Mouse (Mus musculus) midbrain, embryonic 11.5 days (tissue): ENCODE results near the gene Gm1123. TPM values are rescaled to one million over a fixed set of nuclear protein-coding genes. Genes with fewer than 3 reads are reported as not detected.

ENCODE experiments used
- ATAC-seq: fragments of 200-750 bp; cut with Nextera tagmentation; 2 replicates; pipeline ENCODE4 v1.8.0; 2017; ENCODE audit warnings: moderate TSS enrichment, moderate library complexity; ENCODE audit not compliant: low FRiP score
- DNase-seq: peaks from one replicate; pipeline ENCODE4 v3.0.0; 2015; ENCODE audit warnings: low spot score; ENCODE audit errors: missing footprints
- H3K27ac ChIP-seq: fragments of 300-500 bp; sonication (generic); 2 replicates; pipeline ENCODE4 v1.5.1; 2014; ENCODE audit warnings: low read depth, low read length
- H3K27me3 ChIP-seq: fragments of 300-500 bp; sonication (generic); 2 replicates; pipeline ENCODE4 v1.6.1; 2014; ENCODE audit warnings: mild to moderate bottlenecking, low read length, moderate library complexity, mixed read lengths; ENCODE audit not compliant: control insufficient read depth, insufficient read depth
- H3K36me3 ChIP-seq: fragments of 300-500 bp; sonication (generic); 2 replicates; pipeline ENCODE4 v1.6.1; 2014; ENCODE audit warnings: mild to moderate bottlenecking, low read length, moderate library complexity, mixed read lengths; ENCODE audit not compliant: control insufficient read depth, insufficient read depth
- H3K4me1 ChIP-seq: fragments of 300-500 bp; sonication (generic); 2 replicates; pipeline ENCODE4 v1.6.1; 2014; ENCODE audit warnings: low read length; ENCODE audit not compliant: control insufficient read depth, insufficient read depth
- H3K4me2 ChIP-seq: fragments of 300-500 bp; sonication (generic); 2 replicates; pipeline ENCODE4 v1.6.1; 2014; ENCODE audit warnings: mild to moderate bottlenecking, moderate library complexity
- H3K4me3 ChIP-seq: fragments of 300-500 bp; sonication (generic); 2 replicates; pipeline ENCODE4 v1.5.1; 2014; ENCODE audit warnings: low read depth, low read length
- H3K9ac ChIP-seq: fragments of 300-500 bp; sonication (generic); 2 replicates; pipeline ENCODE4 v1.6.1; 2014; ENCODE audit warnings: low read length
- H3K9me3 ChIP-seq: fragments of 300-500 bp; sonication (generic); 2 replicates; pipeline ENCODE4 v1.6.1; 2016; ENCODE audit warnings: low read length; ENCODE audit not compliant: control insufficient read depth
- WGBS: fragments of 180-500 bp; shearing (Covaris S2); extraction: QIAGEN DNeasy Blood & Tissue Kit; methylation state at CpG from one replicate; pipeline ENCODE4 v1.1.7; 2014; 5-methylcytosine and 5-hydroxymethylcytosine counted together
- polyA plus RNA-seq: library from polyadenylated mRNA; unstranded; fragments of >200 nt; fragmentation: Nextera tagmentation; extraction: Ambion mirVana; gene quantifications from 2 replicates; pipeline ENCODE4 v1.2.1, GENCODE M21; 2014

The Gm1123 gene
- polyA plus RNA-seq, 1 experiment from 2014 or later: 0.08 TPM

DNA sequence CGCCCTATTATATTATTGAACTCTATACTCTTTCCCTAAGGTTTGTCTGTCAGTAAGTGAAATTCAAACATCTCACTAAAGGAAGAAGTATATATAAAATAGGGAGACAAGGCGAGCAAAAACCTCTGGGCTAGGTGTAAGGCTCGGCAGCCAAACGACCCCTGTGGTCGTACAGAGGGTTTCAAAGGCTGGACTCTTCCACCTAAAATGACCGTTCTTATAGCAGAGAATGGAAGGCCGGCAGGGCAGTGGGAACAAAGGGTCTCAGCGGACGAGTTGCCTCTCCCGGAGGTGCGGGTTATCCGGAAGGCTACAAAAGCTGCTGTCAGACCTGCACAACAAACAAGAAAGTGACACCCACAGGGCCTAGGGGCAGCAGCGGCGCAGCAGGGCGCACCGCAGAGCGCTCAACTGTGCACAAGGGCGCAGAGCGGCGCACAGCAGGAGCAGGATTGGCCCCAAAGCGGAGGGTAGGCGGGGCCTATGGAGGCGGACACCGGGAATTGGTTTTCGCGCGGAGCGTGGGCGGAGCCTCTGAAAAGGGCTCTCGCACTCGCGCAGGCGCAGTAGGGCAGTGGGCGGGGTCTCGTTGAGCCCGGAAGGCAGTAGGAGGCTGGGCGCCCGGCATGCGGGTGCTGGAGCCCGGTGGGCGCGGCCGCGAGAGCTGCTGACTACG is 49.6 kb downstream of the Gm1123 start, which contains the start of gene Faim:
TSS of gene Faim (plus strand) at position 574 of the 676 bp plus-strand sequence.
- Histone ChIP-seq H3K9me3 (no peaks in the 10 kb centered on the region), H3K4me1 (peaks cover 6% of the 10 kb centered on the region), H3K4me3 (peak within 1 kb of the TSS; percentile 78), H3K9ac (peak within 1 kb of the TSS; percentile 75), H3K36me3 (no peaks in the 10 kb centered on the region), H3K4me2 (peak within 1 kb of the TSS; percentile 85), H3K27ac (peak within 1 kb of the TSS; percentile 60), H3K27me3 (peaks cover 2% of the 10 kb centered on the region; the same call in 1 of the 2 replicates)
- ATAC-seq (peak; percentile 99), DNase-seq (peak; percentile 100)
- WGBS: under 1% methylated on average over 45 of the region's 45 CpGs

DNA sequence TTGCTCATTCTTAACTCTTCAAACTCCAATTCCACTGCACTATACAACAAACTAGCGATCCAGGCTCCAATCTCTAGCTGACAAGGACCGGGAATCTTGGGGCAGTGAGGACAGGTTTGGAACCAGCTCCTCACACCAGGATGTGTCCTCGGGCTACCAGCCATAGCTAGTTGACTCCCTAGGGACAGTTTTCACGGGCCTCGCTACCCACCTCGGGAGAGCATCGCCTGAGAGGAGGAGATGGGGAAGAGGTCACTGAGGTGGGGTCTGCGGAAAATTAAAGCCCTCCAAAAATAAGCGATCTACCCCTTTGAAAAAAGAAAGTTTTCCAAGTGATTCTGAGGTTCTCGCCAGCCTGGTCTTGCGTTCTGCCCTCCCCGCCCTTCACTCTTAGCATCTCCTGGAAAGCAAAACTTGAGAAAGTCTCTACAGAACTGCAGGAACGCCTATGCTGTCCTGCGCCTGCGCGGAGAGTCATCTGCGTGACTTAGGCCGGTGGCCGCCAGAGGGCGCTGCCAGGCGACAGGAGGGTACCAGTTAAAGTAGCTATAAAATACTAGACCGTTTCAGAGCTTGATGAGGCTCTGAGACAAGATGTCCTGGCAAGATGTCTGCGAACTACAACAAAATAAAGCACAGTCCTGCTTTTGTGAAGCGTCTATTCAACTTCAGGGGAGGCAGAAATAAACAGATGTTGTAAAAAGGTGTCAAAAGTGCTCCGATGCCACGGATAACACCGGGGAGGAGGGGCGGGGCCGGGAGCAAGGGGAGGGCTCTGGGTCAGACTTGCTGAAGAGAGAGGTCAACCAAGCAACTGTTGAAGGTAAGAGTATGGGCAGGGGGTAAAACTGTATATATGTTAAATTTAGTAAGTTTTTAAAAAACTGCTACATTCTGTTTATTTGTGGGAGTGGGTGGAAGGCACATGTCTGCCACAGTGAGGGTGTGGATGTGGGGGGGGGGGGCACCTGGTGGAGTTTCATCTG is 55.8 kb downstream of the Gm1123 start:
- peak; percentile 87 for ATAC-seq
- Histone ChIP-seq H3K4me1 (no peaks in the 10 kb centered on the region), H3K27me3 (peaks cover 16% of the 10 kb centered on the region), H3K4me2 (peak overlapping the region; percentile 41), H3K4me3 (peak overlapping the region; percentile 21), H3K27ac (no peak overlapping the region), H3K36me3 (no peaks in the 10 kb centered on the region), H3K9me3 (no peaks in the 10 kb centered on the region), H3K9ac (0 out of 2 replicates have a peak overlapping the region, but pooled peaks have one; percentile 6)
- DNase-seq: peak; percentile 98
- 4% methylated on average over 29 of the region's 29 CpGs for WGBS

DNA sequence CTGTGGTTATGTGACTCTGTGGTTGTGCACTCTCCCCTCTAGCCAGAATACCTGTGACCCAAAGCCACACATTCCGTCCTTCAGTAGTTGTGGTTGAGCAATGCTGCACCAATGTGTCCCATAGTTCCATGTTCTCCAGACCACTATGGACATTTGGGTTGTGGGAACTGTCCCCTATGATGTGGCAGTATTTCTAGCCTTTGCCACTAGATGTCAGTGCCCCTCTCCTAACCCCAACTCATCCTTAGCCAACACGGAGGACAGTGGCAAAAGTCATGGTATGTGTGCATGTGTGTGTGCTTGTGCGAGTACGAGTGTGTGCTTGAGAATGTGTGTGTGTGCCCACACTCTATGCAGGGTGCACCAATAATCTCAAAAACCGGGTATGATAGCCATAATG is 59.0 kb downstream of the Gm1123 start:
- no peak for ATAC-seq
- H3K4me1 ChIP-seq: peaks cover 7% of the 10 kb centered on the region

DNA sequence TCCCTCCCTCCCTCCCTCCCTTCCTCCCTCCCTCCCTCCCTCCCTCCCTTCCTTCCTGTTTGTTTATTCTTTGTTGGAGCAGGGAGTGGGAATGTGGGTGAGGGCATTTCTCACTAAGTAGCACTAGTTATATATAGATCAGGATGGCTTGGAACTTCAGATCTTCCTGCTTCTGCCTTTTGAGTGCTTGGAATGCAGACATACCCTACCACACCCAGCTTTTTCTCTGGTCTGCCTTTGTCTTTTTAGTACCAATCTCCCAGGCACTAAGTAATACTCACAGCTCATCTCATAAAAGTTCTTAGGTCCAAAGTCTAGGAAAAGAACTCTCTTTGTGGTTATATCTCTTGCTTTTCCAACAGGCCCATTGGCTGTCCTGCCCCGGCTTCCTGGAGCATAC is 59.4 kb downstream of the Gm1123 start:
- H3K36me3 ChIP-seq: no peaks in the 10 kb centered on the region
- peaks cover 45% of the 10 kb centered on the region for H3K27me3 ChIP-seq
- no peak overlapping the region for H3K27ac ChIP-seq
- H3K9me3 ChIP-seq: no peaks in the 10 kb centered on the region
- H3K4me2 ChIP-seq: no peak overlapping the region
- DNase-seq (peak; percentile 47), ATAC-seq (no peak)
- 79% methylated on average over 1 of the region's 1 CpGs for WGBS
- H3K4me1 ChIP-seq: peaks cover 7% of the 10 kb centered on the region
- no peak overlapping the region for H3K9ac ChIP-seq
- no peak overlapping the region for H3K4me3 ChIP-seq

More for the DNA sequence above, 59.0 kb downstream of the Gm1123 start:
- Histone ChIP-seq H3K27ac (no peak overlapping the region), H3K27me3 (peaks cover 44% of the 10 kb centered on the region), H3K36me3 (no peaks in the 10 kb centered on the region), H3K4me3 (no peak overlapping the region), H3K9me3 (no peaks in the 10 kb centered on the region), H3K4me2 (no peak overlapping the region), H3K9ac (no peak overlapping the region)
- WGBS: 46% methylated on average over 5 of the region's 5 CpGs
- peak; percentile 75 for DNase-seq

DNA sequence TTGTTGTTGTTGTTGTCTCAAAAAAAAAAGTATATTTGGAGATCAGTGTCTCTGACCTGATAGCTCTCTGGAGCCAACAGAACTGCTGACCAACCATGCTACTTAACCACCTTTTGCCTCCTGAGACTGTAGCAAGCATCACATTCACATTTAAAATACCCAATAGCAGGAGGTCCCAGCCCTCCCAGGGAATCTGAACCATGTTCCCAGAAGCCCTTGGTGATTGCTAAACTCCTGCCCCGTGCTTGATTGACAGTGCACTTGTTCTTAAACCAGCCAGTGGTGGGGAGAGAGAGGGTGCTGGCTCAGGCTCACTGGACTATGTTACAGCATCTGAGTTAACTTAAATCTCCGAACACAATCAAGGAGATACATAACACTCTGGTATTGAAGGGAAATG is 60.6 kb downstream of the Gm1123 start:
- no peak for DNase-seq
- Histone ChIP-seq H3K9me3 (peaks cover 4% of the 10 kb centered on the region; the same call in 1 of the 2 replicates), H3K4me3 (no peak overlapping the region), H3K4me2 (no peak overlapping the region), H3K4me1 (peaks cover 7% of the 10 kb centered on the region), H3K36me3 (no peaks in the 10 kb centered on the region), H3K9ac (no peak overlapping the region), H3K27me3 (peaks cover 56% of the 10 kb centered on the region), H3K27ac (no peak overlapping the region)
- 36% methylated on average over 2 of the region's 2 CpGs for WGBS
- ATAC-seq: no peak

DNA sequence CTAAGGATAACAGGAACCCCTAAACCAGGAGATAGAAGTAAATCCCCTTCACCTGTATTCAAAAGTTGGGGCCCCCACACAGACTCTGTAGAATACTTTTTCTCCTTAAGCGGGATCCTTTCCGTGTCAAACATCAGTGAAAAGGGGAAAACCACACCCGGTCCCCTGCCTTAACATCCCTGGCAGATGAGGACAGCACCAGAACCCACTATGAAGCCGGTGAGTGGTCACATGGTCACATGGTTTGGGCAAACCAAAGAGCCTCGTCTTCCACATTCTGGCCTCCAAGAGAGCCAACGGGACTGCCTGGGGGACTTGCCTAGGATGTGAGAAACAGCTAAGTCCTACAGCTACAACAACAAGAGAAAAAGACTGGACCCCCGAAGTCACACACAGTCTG is 62.0 kb downstream of the Gm1123 start:
- Histone ChIP-seq H3K4me3 (peak overlapping the region; percentile 22), H3K27me3 (peaks cover 59% of the 10 kb centered on the region), H3K27ac (no peak overlapping the region), H3K4me1 (peaks cover 7% of the 10 kb centered on the region), H3K4me2 (peak overlapping the region; percentile 45), H3K36me3 (no peaks in the 10 kb centered on the region), H3K9me3 (peaks cover 4% of the 10 kb centered on the region; the same call in 1 of the 2 replicates), H3K9ac (no peak overlapping the region)
- DNase-seq (peak; percentile 94), ATAC-seq (no peak)
- 5% methylated on average over 7 of the region's 7 CpGs for WGBS

DNA sequence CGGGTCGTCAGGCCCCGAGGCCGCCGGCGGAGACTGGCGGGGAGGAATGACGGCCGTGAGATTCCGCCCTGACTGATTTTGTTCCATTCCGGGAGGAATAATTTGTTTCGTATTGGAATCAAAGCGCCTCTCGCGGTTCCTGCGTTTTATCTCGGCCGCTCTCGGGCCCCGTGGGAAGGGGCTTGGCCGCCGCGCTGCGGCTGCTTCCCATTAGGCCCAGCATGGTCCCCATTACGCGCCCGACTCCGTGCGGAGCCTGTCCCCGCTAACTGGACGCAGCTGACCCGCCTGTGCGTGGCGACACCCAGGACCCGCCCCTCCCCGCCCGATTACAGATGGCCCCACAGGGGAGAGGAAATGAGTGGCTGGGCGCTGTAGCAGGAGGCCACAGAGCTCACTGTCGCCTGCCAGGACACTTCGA is 62.4 kb downstream of the Gm1123 start:
- 0 out of 2 replicates have a peak, but pooled peaks have one; percentile 38 for ATAC-seq
- Histone ChIP-seq H3K27ac (no peak overlapping the region), H3K9me3 (peaks cover 4% of the 10 kb centered on the region; the same call in 1 of the 2 replicates), H3K4me3 (peak overlapping the region; percentile 22), H3K9ac (0 out of 2 replicates have a peak overlapping the region, but pooled peaks have one; percentile 12), H3K27me3 (peaks cover 59% of the 10 kb centered on the region), H3K36me3 (no peaks in the 10 kb centered on the region), H3K4me1 (peaks cover 7% of the 10 kb centered on the region), H3K4me2 (peak overlapping the region; percentile 45)
- peak; percentile 95 for DNase-seq
- WGBS: under 1% methylated on average over 40 of the region's 40 CpGs

DNA sequence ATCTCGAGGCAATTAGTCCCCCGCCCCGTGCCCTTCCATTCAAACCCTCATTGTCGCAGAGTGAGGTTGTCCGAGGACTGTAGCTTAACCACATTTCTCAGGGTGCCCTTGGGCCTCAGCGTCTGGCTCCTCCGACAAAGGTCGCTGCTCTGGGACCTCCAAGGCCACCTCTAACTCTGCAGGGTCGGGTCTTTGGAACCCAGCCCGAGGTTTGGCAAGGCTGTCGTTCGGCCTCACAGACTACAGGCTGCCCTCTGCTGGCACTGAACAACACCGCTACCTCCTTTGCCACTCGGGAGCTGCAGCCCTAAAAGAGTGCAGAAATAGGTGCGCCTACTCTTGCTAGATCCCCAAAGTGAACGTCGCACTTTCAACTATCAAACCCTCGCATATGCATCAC is 70.4 kb downstream of the Gm1123 start:
- Histone ChIP-seq H3K4me3 (no peak overlapping the region), H3K4me2 (peak overlapping the region; percentile 17; the same call in 1 of the 2 replicates), H3K27ac (no peak overlapping the region), H3K9ac (no peak overlapping the region), H3K9me3 (no peaks in the 10 kb centered on the region), H3K36me3 (no peaks in the 10 kb centered on the region), H3K4me1 (peaks cover 5% of the 10 kb centered on the region), H3K27me3 (peaks cover 71% of the 10 kb centered on the region)
- DNase-seq: peak; percentile 95
- WGBS: under 1% methylated on average over 18 of the region's 18 CpGs
- peak; percentile 70 for ATAC-seq
